Mouse (Mus musculus) brain, embryonic 14.5 days (tissue): ENCODE results near the gene Cpeb3.

Experiments
- CTCF ChIP-seq: fragments of 200-500 bp; IDR thresholded peaks from 2 replicates; pipeline ENCODE4 v1.5.1; 2012; ENCODE audit warnings: inconsistent platforms, mild to moderate bottlenecking, moderate library complexity, borderline replicate concordance; ENCODE audit not compliant: insufficient read depth, insufficient read length; ENCODE audit errors: extremely low read depth
- POLR2A ChIP-seq: fragments of 200-500 bp; IDR thresholded peaks from 2 replicates; pipeline ENCODE4 v1.6.1; 2012; ENCODE audit warnings: mild to moderate bottlenecking, inconsistent platforms, borderline replicate concordance; ENCODE audit not compliant: poor library complexity, insufficient read depth, insufficient read length, severe bottlenecking; ENCODE audit errors: extremely low read depth

- TF ChIP-seq POLR2A: no peak
- TF ChIP-seq CTCF: no peak
These were observed 120.2 kb downstream of the Cpeb3 start for GRCm38 (mm10) chr19:37088043-37088748.
